Mouse (Mus musculus): ENCODE data around the gene Cic. TPM values are rescaled to one million over a fixed set of nuclear protein-coding genes. Genes with fewer than 3 reads are reported as not detected.

Gene Cic
- polyA plus RNA-seq, 1 experiment from 2014 or later, result 47.3 TPM

DNA sequence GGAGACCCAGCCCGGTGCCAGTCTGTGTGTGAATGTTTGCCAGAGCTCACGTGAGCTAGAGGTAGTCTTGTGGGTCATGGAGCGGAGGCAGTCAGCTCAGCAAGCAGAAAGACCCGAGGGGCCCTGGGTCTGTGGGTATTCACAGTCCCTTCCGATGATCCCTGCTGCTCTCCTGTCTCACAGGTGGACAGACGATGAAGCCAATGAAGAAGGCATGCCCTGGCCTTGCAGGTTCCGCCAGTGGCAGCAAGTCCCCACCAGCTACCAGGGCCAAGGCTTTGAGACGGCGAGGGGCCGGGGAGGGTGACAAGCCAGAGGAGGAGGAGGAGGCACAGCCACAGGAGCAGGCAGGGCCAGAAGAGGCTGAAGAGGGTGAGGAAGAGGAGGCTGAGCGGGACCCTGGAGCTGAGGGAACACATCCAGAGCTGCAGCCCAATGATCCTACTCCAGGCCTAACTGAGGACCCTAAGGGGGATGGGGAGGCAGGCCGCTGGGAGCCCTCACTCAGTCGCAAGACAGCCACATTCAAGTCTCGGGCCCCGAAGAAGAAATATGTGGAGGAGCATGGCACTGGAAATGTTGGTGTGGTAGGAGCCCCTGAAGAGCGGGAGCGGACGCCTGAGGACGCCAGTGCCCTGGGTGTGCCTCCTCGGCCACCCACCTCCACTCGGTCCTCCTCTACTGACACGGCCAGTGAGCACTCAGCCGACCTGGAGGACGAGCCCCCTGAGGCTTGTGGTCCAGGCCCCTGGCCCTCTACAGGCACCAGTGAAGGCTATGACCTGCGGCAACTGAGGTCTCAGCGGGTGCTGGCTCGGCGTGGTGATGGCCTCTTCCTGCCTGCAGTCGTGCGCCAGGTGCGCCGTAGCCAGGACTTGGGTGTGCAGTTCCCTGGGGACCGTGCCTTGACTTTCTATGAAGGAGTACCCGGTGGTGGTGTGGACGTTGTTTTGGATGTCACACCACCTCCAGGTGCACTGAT, 3.4 kb downstream of the Cic start:
- Histone ChIP-seq H3K4me2 (ENCODE audit: low read length) (no peak overlapping the region), H3K4me1 (ENCODE audit: control insufficient read depth, insufficient read depth, low read length) (peaks cover 30% of the 10 kb centered on the region), H3K27me3 (ENCODE audit: control insufficient read depth, insufficient read depth, low read length) (no peaks in the 10 kb centered on the region), H3K4me3 (replicated peaks; ENCODE audit: low read depth, low read length) (no peak overlapping the region), H3K27ac (replicated peaks; ENCODE audit: low read depth, low read length) (no peak overlapping the region), H3K9me3 (ENCODE audit: control insufficient read depth, low read length) (no peaks in the 10 kb centered on the region), H3K36me3 (ENCODE audit: control insufficient read depth, insufficient read depth, low read length) (peaks cover 32% of the 10 kb centered on the region), H3K9ac (replicated peaks; ENCODE audit: low read length) (no peak overlapping the region)
- 90% methylated on average over 35 of the region's 35 CpGs for WGBS
- ATAC-seq (ENCODE audit: low FRiP score, low TSS enrichment) (no peak), DNase-seq (no peak)

DNA sequence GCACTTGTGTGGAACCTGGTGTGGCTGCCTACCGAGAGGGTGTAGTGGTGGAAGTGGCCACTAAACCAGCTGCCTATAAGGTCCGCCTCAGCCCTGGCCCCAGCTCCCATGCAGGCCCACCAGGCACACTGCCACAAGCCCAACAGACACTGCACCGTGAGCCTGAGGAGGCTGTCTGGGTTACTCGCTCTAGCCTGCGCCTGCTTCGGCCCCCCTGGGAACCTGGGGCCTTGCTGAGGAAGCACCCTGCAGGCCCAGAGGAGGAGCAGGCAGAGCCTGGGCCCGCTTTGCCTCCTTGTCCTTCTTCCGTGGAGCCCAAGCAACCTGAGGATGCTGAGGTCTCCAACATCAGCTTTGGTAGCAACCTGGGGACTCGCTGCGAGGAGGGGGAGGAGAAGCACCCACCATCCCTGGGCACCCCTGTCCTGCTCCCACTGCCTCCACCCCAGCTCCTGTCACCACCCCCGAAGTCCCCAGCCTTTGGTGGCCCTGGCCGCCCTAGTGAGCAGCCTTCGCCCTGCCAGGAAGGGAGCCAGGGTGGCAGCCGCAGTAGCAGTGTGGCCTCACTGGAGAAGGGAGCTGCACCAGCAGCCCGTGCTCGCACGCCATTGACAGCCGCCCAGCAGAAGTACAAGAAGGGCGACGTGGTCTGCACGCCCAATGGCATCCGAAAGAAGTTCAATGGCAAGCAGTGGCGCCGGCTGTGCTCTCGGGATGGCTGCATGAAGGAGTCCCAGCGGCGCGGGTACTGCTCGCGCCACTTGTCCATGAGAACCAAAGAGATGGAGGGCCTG, 4.3 kb downstream of the Cic start:
- no peak for DNase-seq
- no peak overlapping the region for H3K27ac ChIP-seq (replicated peaks; ENCODE audit: low read depth, low read length)
- H3K4me1 ChIP-seq (ENCODE audit: control insufficient read depth, insufficient read depth, low read length), result peaks cover 29% of the 10 kb centered on the region
- no peaks in the 10 kb centered on the region for H3K9me3 ChIP-seq (ENCODE audit: control insufficient read depth, low read length)
- no peaks in the 10 kb centered on the region for H3K27me3 ChIP-seq (ENCODE audit: control insufficient read depth, insufficient read depth, low read length)
- WGBS, result 90% methylated on average over 29 of the region's 30 CpGs
- no peak for ATAC-seq (ENCODE audit: low FRiP score, low TSS enrichment)
- H3K9ac ChIP-seq (replicated peaks; ENCODE audit: low read length), result no peak overlapping the region
- no peak overlapping the region for H3K4me3 ChIP-seq (replicated peaks; ENCODE audit: low read depth, low read length)
- no peak overlapping the region for H3K4me2 ChIP-seq (ENCODE audit: low read length)
- H3K36me3 ChIP-seq (ENCODE audit: control insufficient read depth, insufficient read depth, low read length), result peaks cover 32% of the 10 kb centered on the region

DNA sequence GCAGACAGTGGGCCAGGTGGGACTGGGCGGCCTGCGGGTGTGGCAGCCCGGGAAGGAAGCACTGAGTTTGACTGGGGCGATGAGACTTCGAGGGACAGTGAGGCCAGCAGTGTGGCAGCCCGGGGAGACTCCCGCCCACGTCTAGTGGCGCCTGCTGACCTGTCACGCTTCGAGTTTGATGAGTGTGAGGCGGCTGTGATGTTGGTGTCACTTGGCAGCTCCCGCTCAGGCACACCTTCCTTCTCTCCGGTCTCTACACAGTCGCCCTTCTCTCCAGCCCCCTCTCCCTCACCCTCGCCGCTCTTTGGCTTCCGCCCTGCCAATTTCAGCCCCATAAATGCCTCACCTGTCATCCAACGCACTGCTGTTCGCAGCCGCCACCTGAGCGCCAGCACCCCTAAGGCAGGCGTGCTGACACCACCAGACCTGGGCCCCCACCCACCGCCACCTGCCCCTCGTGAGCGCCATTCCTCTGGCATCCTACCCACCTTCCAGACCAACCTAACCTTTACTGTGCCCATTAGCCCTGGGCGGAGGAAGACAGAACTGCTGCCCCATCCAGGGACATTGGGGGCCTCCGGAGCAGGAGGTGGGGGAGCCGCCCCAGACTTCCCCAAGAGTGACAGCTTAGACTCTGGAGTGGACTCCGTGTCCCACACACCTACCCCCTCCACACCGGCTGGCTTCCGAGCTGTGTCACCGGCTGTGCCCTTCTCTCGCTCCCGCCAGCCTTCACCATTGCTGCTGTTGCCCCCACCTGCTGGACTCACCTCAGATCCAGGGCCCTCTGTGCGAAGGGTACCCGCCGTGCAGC, 5.1 kb downstream of the Cic start:
- H3K36me3 ChIP-seq (ENCODE audit: control insufficient read depth, insufficient read depth, low read length), result peaks cover 32% of the 10 kb centered on the region
- H3K9me3 ChIP-seq (ENCODE audit: control insufficient read depth, low read length), result no peaks in the 10 kb centered on the region
- DNase-seq, result no peak
- 89% methylated on average over 38 of the region's 38 CpGs for WGBS
- no peaks in the 10 kb centered on the region for H3K27me3 ChIP-seq (ENCODE audit: control insufficient read depth, insufficient read depth, low read length)
- no peak overlapping the region; the same call in 1 of the 2 replicates for H3K9ac ChIP-seq (replicated peaks; ENCODE audit: low read length)
- H3K27ac ChIP-seq (replicated peaks; ENCODE audit: low read depth, low read length), result no peak overlapping the region
- no peak overlapping the region for H3K4me3 ChIP-seq (replicated peaks; ENCODE audit: low read depth, low read length)
- no peak for ATAC-seq (ENCODE audit: low FRiP score, low TSS enrichment)
- peaks cover 30% of the 10 kb centered on the region for H3K4me1 ChIP-seq (ENCODE audit: control insufficient read depth, insufficient read depth, low read length)
- no peak overlapping the region for H3K4me2 ChIP-seq (ENCODE audit: low read length)

DNA sequence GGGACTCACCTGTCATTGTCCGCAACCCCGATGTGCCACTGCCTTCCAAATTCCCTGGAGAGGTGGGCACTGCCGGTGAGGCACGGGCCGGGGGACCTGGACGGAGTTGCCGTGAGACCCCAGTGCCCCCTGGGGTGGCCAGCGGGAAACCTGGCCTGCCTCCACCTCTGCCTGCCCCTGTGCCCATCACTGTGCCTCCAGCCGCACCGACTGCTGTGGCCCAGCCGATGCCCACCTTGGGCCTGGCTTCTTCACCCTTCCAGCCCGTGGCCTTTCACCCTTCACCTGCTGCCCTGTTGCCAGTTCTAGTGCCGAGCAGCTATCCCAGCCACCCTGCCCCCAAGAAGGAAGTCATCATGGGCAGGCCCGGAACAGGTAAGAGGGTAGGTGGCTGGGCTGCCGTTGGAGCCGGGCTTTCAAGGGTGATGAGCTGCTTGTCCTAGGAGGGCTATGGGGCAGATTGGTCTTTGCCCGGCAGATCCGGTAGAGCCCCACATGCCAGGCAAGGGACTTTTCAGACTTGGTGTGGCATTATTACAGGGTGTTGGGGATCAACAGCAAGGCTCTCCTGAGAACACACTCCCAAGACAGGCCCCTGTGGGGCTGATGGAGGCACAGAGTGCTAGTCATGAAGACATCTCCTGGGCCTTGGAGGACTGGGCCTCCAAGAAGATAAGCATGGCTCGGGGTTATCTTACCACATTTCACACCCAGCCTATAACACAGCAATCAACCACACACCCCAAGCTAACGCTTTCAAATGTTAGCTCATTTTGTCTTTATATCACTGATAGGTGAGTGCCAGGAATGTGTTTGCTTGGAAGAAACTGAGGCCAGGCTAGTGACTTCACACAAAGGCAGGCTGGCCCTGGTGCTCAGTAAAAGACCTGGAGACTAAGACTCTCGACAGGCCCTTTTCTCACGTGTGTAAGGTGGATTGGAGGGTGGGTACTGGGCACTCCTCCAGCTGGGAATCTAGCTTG, 6.0 kb downstream of the Cic start:
- Histone ChIP-seq H3K4me2 (ENCODE audit: low read length) (no peak overlapping the region), H3K9ac (replicated peaks; ENCODE audit: low read length) (peak overlapping the region; percentile 7; the same call in 1 of the 2 replicates), H3K36me3 (ENCODE audit: control insufficient read depth, insufficient read depth, low read length) (peaks cover 32% of the 10 kb centered on the region), H3K27ac (replicated peaks; ENCODE audit: low read depth, low read length) (no peak overlapping the region), H3K4me1 (ENCODE audit: control insufficient read depth, insufficient read depth, low read length) (peaks cover 34% of the 10 kb centered on the region), H3K9me3 (ENCODE audit: control insufficient read depth, low read length) (no peaks in the 10 kb centered on the region), H3K27me3 (ENCODE audit: control insufficient read depth, insufficient read depth, low read length) (no peaks in the 10 kb centered on the region), H3K4me3 (replicated peaks; ENCODE audit: low read depth, low read length) (no peak overlapping the region)
- ATAC-seq (ENCODE audit: low FRiP score, low TSS enrichment), result no peak
- whole genome bisulfite sequencing, result 92% methylated on average over 22 of the region's 22 CpGs
- no peak for DNase-seq

GRCm38 (mm10) chr7:25274571-25274970, 7.1 kb downstream of the Cic start:
- Histone ChIP-seq H3K4me1 (ENCODE audit: control insufficient read depth, insufficient read depth, low read length) (peaks cover 27% of the 10 kb centered on the region), H3K27me3 (ENCODE audit: control insufficient read depth, insufficient read depth, low read length) (no peaks in the 10 kb centered on the region), H3K27ac (replicated peaks; ENCODE audit: low read depth, low read length) (no peak overlapping the region), H3K9me3 (ENCODE audit: control insufficient read depth, low read length) (no peaks in the 10 kb centered on the region), H3K4me2 (ENCODE audit: low read length) (no peak overlapping the region), H3K36me3 (ENCODE audit: control insufficient read depth, insufficient read depth, low read length) (peaks cover 32% of the 10 kb centered on the region), H3K4me3 (replicated peaks; ENCODE audit: low read depth, low read length) (no peak overlapping the region), H3K9ac (replicated peaks; ENCODE audit: low read length) (no peak overlapping the region)
- ATAC-seq (ENCODE audit: low FRiP score, low TSS enrichment) (no peak), DNase-seq (no peak)
- 81% methylated on average over 5 of the region's 5 CpGs for WGBS

DNA sequence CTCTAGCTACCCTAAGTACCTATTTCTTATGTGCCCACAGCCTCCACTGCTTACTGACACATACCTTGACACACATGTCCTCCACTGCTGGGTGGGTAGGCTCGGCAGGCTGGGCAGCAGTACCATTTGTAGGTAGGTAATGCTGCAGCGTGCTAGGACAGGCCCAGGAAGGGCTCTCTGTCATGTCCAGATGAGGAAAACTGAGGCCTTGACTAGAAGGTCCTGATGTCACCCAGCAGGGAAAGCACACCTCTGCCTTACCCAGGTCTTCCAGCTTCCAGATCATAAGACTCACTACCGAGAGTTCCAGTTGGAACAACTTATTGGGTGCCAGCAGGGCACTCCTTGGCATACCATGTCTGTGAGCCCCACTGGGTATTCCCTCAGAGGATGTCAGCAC, 7.5 kb downstream of the Cic start:
- no peak for ATAC-seq (ENCODE audit: low FRiP score, low TSS enrichment)
- no peak overlapping the region for H3K4me3 ChIP-seq (replicated peaks; ENCODE audit: low read depth, low read length)
- no peaks in the 10 kb centered on the region for H3K9me3 ChIP-seq (ENCODE audit: control insufficient read depth, low read length)
- peaks cover 27% of the 10 kb centered on the region for H3K4me1 ChIP-seq (ENCODE audit: control insufficient read depth, insufficient read depth, low read length)
- DNase-seq, result no peak
- H3K27me3 ChIP-seq (ENCODE audit: control insufficient read depth, insufficient read depth, low read length), result no peaks in the 10 kb centered on the region
- peaks cover 32% of the 10 kb centered on the region for H3K36me3 ChIP-seq (ENCODE audit: control insufficient read depth, insufficient read depth, low read length)
- 93% methylated on average over 3 of the region's 3 CpGs for WGBS
- H3K9ac ChIP-seq (replicated peaks; ENCODE audit: low read length), result peak overlapping the region; percentile 29; the same call in 1 of the 2 replicates
- H3K4me2 ChIP-seq (ENCODE audit: low read length), result no peak overlapping the region
- no peak overlapping the region for H3K27ac ChIP-seq (replicated peaks; ENCODE audit: low read depth, low read length)

- 67% methylated on average over 9 of the region's 9 CpGs for WGBS
- no peaks in the 10 kb centered on the region for H3K27me3 ChIP-seq (ENCODE audit: control insufficient read depth, insufficient read depth, low read length)
- H3K27ac ChIP-seq (replicated peaks; ENCODE audit: low read depth, low read length), result no peak overlapping the region
- no peak for ATAC-seq (ENCODE audit: low FRiP score, low TSS enrichment)
- peak overlapping the region; percentile 29; the same call in 1 of the 2 replicates for H3K9ac ChIP-seq (replicated peaks; ENCODE audit: low read length)
- peaks cover 32% of the 10 kb centered on the region for H3K36me3 ChIP-seq (ENCODE audit: control insufficient read depth, insufficient read depth, low read length)
- H3K4me1 ChIP-seq (ENCODE audit: control insufficient read depth, insufficient read depth, low read length), result peaks cover 32% of the 10 kb centered on the region
- DNase-seq, result no peak
- H3K4me3 ChIP-seq (replicated peaks; ENCODE audit: low read depth, low read length), result no peak overlapping the region
- H3K9me3 ChIP-seq (ENCODE audit: control insufficient read depth, low read length), result no peaks in the 10 kb centered on the region
- H3K4me2 ChIP-seq (ENCODE audit: low read length), result no peak overlapping the region
Measured at GRCm38 (mm10) chr7:25275555-25276298, 8.2 kb downstream of the Cic start.
